Mouse (Mus musculus) mouse embryonic stem cell (cell line): ENCODE measurements around the gene Cyfip2.

ENCODE experiments used
- in situ Hi-C, 2 experiments: fragments of 300-500 bp; cut with MboI; formaldehyde crosslinking; loops; 1 replicate in 1 of 2; 3 replicates in 1 of 2; pipeline ENCODE4 v1.14.3; 2019 to 2020; ENCODE audit warnings: low sequenced_read_pairs in 2 of 2, low pct_unique_long_range_greater_than_20kb in 1 of 2, mixed read lengths in 1 of 2; ENCODE audit not compliant: unreplicated experiment in 1 of 2

The Cyfip2 gene

DNA sequence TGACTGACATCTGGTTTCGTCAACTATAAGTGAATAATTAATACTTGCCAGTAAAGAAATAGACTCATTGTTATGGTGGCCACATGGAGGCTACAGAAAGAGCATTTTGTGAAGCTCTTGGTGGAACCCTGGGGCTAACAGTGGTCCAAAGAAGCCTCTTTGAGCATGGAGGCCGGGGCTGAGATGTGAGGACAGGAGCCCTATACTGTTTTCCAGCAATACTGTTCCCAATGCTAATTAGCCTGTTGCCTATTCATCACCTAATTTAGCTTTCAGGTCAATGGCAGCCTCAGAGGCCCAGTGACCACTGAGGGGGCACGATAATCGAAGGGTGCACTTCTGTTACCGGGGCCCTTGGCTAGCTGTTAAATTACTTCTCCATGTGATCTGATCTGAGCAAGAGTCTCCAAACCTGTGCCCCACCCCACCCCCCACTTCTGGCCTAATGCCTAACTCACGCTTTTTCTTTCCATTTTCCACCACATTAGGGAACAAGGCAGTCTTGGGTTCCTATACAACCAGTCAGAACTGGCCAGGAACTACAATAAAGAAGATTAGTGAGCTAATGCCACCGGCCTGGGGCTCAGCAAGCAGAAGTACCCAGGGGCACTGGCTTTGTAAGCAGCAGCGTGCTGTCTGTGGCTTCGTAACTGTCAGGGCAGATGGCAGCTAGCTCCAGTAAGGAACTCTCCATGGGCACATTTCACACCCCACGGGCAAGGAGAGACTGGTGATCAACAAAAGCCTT lies 2.7 kb downstream of the Cyfip2 start:
- in situ Hi-C loops, result no loop called here

DNA sequence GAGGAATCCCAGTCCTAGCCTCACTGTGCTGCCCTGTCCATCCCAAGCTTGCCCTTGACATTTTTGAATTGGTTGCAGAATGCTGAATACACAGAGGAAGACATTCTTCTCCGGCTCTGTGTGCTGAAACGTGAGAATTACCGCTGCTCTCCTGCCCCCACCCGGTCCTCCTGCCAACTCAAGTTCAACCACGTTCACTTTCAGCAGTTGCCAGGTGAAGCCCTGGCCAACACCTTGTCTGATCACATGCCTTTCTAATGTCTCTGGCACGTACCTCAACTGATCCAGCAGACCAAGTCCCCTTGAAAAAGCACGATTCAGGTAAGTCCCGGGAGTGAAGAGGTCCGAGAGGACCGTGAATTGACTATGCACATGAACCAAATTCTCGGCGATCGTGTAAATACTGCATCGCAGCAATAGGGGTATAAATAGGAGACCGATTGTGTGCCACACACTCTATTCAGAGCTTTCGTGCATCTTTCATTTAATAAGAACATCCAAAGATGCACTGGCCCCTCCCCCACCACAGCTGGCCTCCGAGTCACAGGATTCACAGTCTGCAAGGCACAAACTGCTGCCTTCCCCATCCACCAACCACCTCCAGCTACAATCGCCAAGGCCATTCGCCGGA lies 3.4 kb downstream of the Cyfip2 start:
- in situ Hi-C loops, result no loop called here

- in situ Hi-C loops, result no loop called here
Measured at GRCm38 (mm10) chr11:46308271-46308974, 4.2 kb downstream of the Cyfip2 start.

GRCm38 (mm10) chr11:46307768-46308167 lies 4.9 kb downstream of the Cyfip2 start:
- in situ Hi-C loops, result no loop called here

- in situ Hi-C loops, result no loop called here
Measured at GRCm38 (mm10) chr11:46306776-46307175, 5.9 kb downstream of the Cyfip2 start.

GRCm38 (mm10) chr11:46305881-46306520 lies 6.7 kb downstream of the Cyfip2 start:
- in situ Hi-C loops, result no loop called here

DNA sequence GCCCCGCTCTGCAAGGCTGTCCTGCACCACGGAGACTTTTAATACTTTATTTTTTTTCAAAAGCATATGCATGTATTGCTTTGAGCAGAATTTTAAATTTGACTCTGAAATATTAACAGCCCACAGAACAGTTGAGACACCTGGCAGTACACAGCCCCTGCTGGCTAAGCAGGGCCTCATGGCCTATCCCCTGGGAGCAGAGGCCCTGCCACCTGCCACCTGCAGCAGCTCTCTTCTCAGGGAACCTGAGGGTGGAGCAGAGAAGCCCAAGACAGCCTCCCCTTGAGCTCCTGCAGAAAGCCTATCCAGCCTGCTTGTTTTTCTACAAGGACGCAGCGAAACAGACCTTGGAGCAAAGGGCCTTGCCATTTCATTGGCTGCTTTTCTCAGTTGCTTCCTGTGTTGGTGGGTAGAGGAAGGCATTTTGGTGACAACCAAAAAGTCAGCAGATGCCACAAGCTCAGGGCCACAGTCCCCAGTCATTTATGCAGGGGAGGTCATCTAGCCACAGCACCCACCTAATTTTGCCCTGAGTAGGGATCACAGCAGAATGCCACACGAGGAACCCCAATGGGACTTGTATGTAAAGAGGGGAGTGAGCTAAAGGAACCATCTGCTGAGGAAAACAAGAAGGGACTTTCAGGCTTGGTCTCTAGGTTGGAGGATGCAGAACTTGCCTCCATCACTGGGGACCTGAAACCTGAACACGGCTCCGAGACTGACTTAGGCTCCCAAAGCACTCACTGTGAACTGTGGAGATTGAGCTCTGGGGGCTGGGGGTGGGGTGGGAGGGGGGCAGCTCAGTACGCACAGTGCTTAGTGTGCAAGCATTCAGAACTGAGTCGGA lies 7.6 kb downstream of the Cyfip2 start:
- in situ Hi-C loops, result no loop called here

GRCm38 (mm10) chr11:46304093-46304492 lies 8.6 kb downstream of the Cyfip2 start:
- in situ Hi-C loops, result no loop called here

- in situ Hi-C loops, result no loop called here
Measured at GRCm38 (mm10) chr11:46302471-46302870, 10.2 kb downstream of the Cyfip2 start.

DNA sequence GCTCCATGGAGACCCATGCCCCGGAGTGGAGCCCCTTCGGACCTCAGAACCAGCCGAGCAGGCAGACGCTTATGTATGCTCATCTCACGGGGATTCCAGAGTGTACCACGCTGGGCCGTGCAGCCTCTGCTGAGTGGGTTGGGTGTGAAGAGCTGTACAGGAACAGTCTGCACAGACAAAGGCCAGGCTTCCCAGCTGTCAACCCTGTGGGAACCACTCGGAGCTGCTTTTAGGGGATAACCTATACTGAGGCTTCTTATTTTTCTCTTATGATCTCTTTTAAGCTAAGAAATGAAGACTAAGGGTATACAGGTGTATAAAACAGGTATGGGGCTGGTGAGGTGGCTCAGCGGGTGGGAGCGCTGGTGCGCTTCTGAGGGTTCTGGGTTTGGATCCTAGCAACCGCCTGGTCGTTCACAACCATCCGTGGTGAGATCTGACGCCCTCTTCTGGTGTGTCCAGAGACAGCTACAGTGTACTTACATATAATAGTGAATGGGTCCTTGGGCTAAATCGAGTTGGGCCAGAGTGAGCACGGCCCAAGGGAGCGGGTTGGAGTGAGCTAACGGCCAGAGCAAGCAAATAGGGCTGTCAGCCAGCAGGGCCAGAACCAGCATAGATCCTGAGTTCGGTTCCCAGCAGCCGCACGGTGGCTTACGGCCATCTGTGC lies 10.9 kb downstream of the Cyfip2 start:
- in situ Hi-C loops, result no loop called here

GRCm38 (mm10) chr11:46299901-46300300 lies 12.8 kb downstream of the Cyfip2 start:
- in situ Hi-C loops, result no loop called here

- in situ Hi-C loops, result no loop called here
Measured at GRCm38 (mm10) chr11:46298889-46299785, 13.5 kb downstream of the Cyfip2 start.

GRCm38 (mm10) chr11:46294390-46294789 lies 18.3 kb downstream of the Cyfip2 start:
- in situ Hi-C loops, result no loop called here

GRCm38 (mm10) chr11:46293491-46293890 lies 19.2 kb downstream of the Cyfip2 start:
- in situ Hi-C loops, result no loop called here

GRCm38 (mm10) chr11:46290988-46291405 lies 21.7 kb downstream of the Cyfip2 start:
- in situ Hi-C loops, result no loop called here

GRCm38 (mm10) chr11:46289561-46289960 lies 23.1 kb downstream of the Cyfip2 start:
- in situ Hi-C loops, result no loop called here

- in situ Hi-C loops, result no loop called here
Measured at GRCm38 (mm10) chr11:46289022-46289421, 23.6 kb downstream of the Cyfip2 start.
